Mouse (Mus musculus) testis, adult 2 months (tissue): ENCODE data around the gene Ppp2r5b.

Source experiments
- CTCF ChIP-seq: fragments of 200-500 bp; IDR thresholded peaks from 2 replicates; pipeline ENCODE4 v1.5.1; 2012; ENCODE audit warnings: low read depth, mild to moderate bottlenecking, inconsistent platforms, low read length, moderate library complexity; ENCODE audit not compliant: control insufficient read depth, insufficient read depth, insufficient replicate concordance
- POLR2A ChIP-seq: fragments of 200-500 bp; IDR thresholded peaks from 2 replicates; pipeline ENCODE4 v1.6.1; 2012; ENCODE audit warnings: low read depth, mild to moderate bottlenecking, inconsistent platforms, low read length, moderate library complexity; ENCODE audit not compliant: control insufficient read depth

GRCm38 (mm10) chr19:6253021-6253420 lies 17.3 kb upstream of the Ppp2r5b start:
- TF ChIP-seq POLR2A (no peak), CTCF (no peak)
